Mouse (Mus musculus): Measurements from ENCODE around the gene Pih1d1.

Pih1d1 gene

GRCm38 (mm10) chr7:45163735-45164490 is 9.8 kb downstream of the Pih1d1 start, which contains the start of gene Slc17a7:
Slc17a7 (plus strand) TSS chr7:45163949.
- CTCF ChIA-PET, result interaction anchor here (1.7 kb wide), 1 partner anchor 34 kb away, joined by 4 read pairs; no protein-coding TSS in a partner anchor

GRCm38 (mm10) chr7:45164833-45165232 is 10.7 kb downstream of the Pih1d1 start:
- CTCF ChIA-PET, result interaction anchor here (0.6 to 1.7 kb wide), 4 partner anchors 9 to 134 kb away, joined by 3 to 5 read pairs (median 4); no protein-coding TSS in a partner anchor

GRCm38 (mm10) chr7:45165701-45166100 is 11.6 kb downstream of the Pih1d1 start:
- CTCF ChIA-PET, result interaction anchor here (1.1 kb wide), 1 partner anchor 109 kb away, joined by 3 read pairs; no protein-coding TSS in a partner anchor

GRCm38 (mm10) chr7:45166950-45167401 is 12.9 kb downstream of the Pih1d1 start:
- CTCF ChIA-PET, result no interaction called here

GRCm38 (mm10) chr7:45167761-45168445 is 13.8 kb downstream of the Pih1d1 start:
- CTCF ChIA-PET, result no interaction called here

- CTCF ChIA-PET, result no interaction called here
These were observed 14.6 kb downstream of the Pih1d1 start for GRCm38 (mm10) chr7:45168656-45169055.

- CTCF ChIA-PET, result no interaction called here
These were observed 15.4 kb downstream of the Pih1d1 start for GRCm38 (mm10) chr7:45169495-45169894.

GRCm38 (mm10) chr7:45172974-45173373 is 18.9 kb downstream of the Pih1d1 start:
- CTCF ChIA-PET, result interaction anchor here (0.6 kb wide), 1 partner anchor 91 kb away, joined by 4 read pairs; no protein-coding TSS in a partner anchor

- CTCF ChIA-PET, result interaction anchor here (0.6 kb wide), 2 partner anchors 9 to 12 kb away, joined by 3 to 5 read pairs; no protein-coding TSS in a partner anchor
These were observed 19.7 kb downstream of the Pih1d1 start for GRCm38 (mm10) chr7:45173772-45174171.

GRCm38 (mm10) chr7:45174567-45175280 is 20.6 kb downstream of the Pih1d1 start:
- CTCF ChIA-PET, result interaction anchor here (0.6 to 0.7 kb wide), 4 partner anchors 14 to 172 kb away, joined by 3 to 13 read pairs (median 5); no protein-coding TSS in a partner anchor

GRCm38 (mm10) chr7:45175398-45175797 is 21.3 kb downstream of the Pih1d1 start:
- CTCF ChIA-PET, result interaction anchor here (0.6 kb wide), 3 partner anchors 17 to 171 kb away, joined by 3 to 7 read pairs (median 3); no protein-coding TSS in a partner anchor

- CTCF ChIA-PET, result no interaction called here
These were observed 21.8 kb downstream of the Pih1d1 start for GRCm38 (mm10) chr7:45175929-45176328.

GRCm38 (mm10) chr7:45176356-45176755 is 22.3 kb downstream of the Pih1d1 start:
- CTCF ChIA-PET, result no interaction called here

- CTCF ChIA-PET, result interaction anchor here (0.9 kb wide), 1 partner anchor 13 kb away, joined by 6 read pairs; no protein-coding TSS in a partner anchor
These were observed 24.4 kb downstream of the Pih1d1 start for GRCm38 (mm10) chr7:45178550-45178949.

GRCm38 (mm10) chr7:45179469-45179868 is 25.4 kb downstream of the Pih1d1 start, which contains the start of gene Gfy:
Gfy (minus strand) TSS chr7:45179569.
- CTCF ChIA-PET, result no interaction called here

GRCm38 (mm10) chr7:45180896-45181477 is 26.9 kb downstream of the Pih1d1 start, which contains the start of gene Pth2:
Pth2 (plus strand) TSS chr7:45180995.
- CTCF ChIA-PET, result interaction anchor here (0.5 to 0.7 kb wide), 2 partner anchors 10 to 588 kb away, joined by 3 to 4 read pairs; no protein-coding TSS in a partner anchor

- CTCF ChIA-PET, result interaction anchor here (0.7 kb wide), 1 partner anchor 54 kb away, joined by 3 read pairs; no protein-coding TSS in a partner anchor
These were observed 27.4 kb downstream of the Pih1d1 start for GRCm38 (mm10) chr7:45181540-45181939.

GRCm38 (mm10) chr7:45182199-45182601 is 28.1 kb downstream of the Pih1d1 start:
- CTCF ChIA-PET, result interaction anchor here (0.7 kb wide), 2 partner anchors 54 to 121 kb away, joined by 3 to 8 read pairs; no protein-coding TSS in a partner anchor

- CTCF ChIA-PET, result interaction anchor here (0.5 to 0.7 kb wide), 2 partner anchors 121 to 305 kb away, joined by 3 to 8 read pairs; no protein-coding TSS in a partner anchor
These were observed 28.5 kb downstream of the Pih1d1 start for GRCm38 (mm10) chr7:45182606-45183005.

GRCm38 (mm10) chr7:45183672-45184071 is 29.6 kb downstream of the Pih1d1 start:
- CTCF ChIA-PET, result no interaction called here

- CTCF ChIA-PET, result no interaction called here
These were observed 31.8 kb downstream of the Pih1d1 start for GRCm38 (mm10) chr7:45185921-45186320.
